Mouse (Mus musculus): ENCODE results near the gene Eme1. TPM values are rescaled to one million over a fixed set of nuclear protein-coding genes. Genes with fewer than 3 reads are reported as not detected.
"Not testable (repeated sequence)": the region's sequence is repeated elsewhere in the genome, so short reads cannot be mapped to it uniquely, and the experiment has no call there.

Eme1 gene
- 1.2 TPM in 1 of 3 replicates, not detected in the others for total RNA-seq (2017)

- peak; percentile 91 for ATAC-seq (replicated peaks; ENCODE audit: insufficient number of reproducible peaks, low FRiP score, low TSS enrichment, poor library complexity, severe bottlenecking)
Measured at GRCm38 (mm10) chr11:94653663-94654436, at the start of gene Eme1, which contains the start of gene Mrpl27. TSS of gene Eme1 (minus strand) at chr11:94653964. TSS of gene Mrpl27 (plus strand) at chr11:94653767.

GRCm38 (mm10) chr11:94702216-94702610 lies 48.4 kb upstream of the Eme1 start:
- no peak for ATAC-seq (replicated peaks; ENCODE audit: insufficient number of reproducible peaks, low FRiP score, low TSS enrichment, poor library complexity, severe bottlenecking)

GRCm38 (mm10) chr11:94701401-94702215 lies 47.8 kb upstream of the Eme1 start:
- no peak for ATAC-seq (replicated peaks; ENCODE audit: insufficient number of reproducible peaks, low FRiP score, low TSS enrichment, poor library complexity, severe bottlenecking)

GRCm38 (mm10) chr11:94699399-94699798 lies 45.6 kb upstream of the Eme1 start:
- ATAC-seq (replicated peaks; ENCODE audit: insufficient number of reproducible peaks, low FRiP score, low TSS enrichment, poor library complexity, severe bottlenecking): no peak

DNA sequence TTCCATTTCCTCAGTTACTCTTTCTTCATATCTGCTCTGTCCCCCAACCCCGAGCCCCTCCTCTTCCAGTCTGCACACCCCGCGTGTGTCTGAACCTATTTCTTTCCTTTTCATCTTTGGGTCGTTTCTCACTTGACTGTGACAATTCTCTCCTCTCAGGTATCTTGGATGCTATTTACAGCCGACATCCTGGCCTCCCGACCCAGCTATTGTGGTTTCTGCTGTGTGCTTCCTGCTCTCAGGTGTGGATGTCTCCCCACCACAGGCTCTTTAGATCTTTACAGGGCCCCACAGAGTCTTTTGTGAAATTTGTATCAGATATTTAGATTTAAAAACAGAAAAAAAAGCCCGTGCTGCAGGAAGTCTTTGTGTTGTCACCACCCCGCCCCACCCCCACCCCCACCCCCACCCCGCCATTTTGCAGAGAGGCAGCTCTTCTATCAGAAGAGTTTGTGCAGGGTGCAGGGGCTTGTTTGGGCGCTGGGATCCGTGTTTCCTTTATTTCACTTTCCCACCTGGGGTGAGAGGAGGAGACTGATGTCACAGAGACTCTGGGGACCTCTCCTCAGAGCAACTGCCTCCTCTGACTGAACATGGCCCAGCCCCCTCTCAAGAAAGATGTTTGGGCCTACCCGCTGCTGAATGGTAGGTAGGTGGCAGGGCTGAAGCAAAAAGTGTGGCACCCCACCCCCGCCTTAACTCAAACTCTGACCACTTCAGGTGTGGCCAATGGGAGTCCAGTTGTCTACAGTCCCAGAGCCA lies 44.1 kb upstream of the Eme1 start:
- ATAC-seq (replicated peaks; ENCODE audit: insufficient number of reproducible peaks, low FRiP score, low TSS enrichment, poor library complexity, severe bottlenecking): no peak

- no peak for ATAC-seq (replicated peaks; ENCODE audit: insufficient number of reproducible peaks, low FRiP score, low TSS enrichment, poor library complexity, severe bottlenecking)
Measured at GRCm38 (mm10) chr11:94697140-94697539, 43.4 kb upstream of the Eme1 start.

GRCm38 (mm10) chr11:94695508-94695907 lies 41.7 kb upstream of the Eme1 start:
- ATAC-seq (replicated peaks; ENCODE audit: insufficient number of reproducible peaks, low FRiP score, low TSS enrichment, poor library complexity, severe bottlenecking): no peak

DNA sequence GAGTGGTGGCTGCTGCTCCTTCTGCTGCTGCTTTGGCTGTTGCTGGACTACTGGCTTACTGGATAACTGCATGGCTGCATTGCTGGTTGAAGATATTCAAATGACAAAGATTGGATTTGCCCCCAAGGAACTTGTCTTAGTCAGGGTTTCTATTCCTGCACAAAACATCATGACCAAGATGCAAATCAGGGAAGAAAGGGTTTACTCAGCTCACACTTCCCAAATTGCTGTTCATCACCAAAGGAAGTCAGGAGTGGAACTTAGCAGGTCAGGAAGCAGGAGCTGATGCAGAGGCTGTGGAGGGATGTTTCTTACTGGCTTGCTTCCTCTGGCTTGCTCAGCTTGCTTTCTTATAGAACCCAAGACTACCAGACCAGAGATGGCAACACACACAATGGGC lies 38.7 kb upstream of the Eme1 start:
- ATAC-seq (replicated peaks; ENCODE audit: insufficient number of reproducible peaks, low FRiP score, low TSS enrichment, poor library complexity, severe bottlenecking): not testable (repeated sequence)

DNA sequence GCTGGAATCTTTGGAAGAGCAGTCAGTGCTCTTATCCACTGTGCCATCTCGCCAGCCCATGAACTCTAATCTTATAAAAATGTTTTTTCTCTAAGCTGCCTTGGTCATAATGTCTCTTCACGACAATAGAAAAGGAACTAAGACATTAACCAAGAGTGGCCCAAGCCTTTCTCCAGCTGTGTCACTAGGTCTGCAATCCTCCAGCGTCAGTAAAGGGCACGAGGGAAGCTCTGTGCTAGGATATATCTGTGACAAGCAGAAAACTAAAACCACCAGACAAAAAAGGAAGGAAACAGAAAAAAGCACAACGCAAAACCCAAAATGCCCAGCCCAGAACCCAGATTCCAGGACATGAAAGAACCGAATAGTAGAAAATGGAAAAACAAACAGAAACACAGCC lies 33.4 kb upstream of the Eme1 start:
- ATAC-seq (replicated peaks; ENCODE audit: insufficient number of reproducible peaks, low FRiP score, low TSS enrichment, poor library complexity, severe bottlenecking): peak; percentile 71; the same call in 1 of the 2 replicates

GRCm38 (mm10) chr11:94682427-94682826 lies 28.7 kb upstream of the Eme1 start:
- ATAC-seq (replicated peaks; ENCODE audit: insufficient number of reproducible peaks, low FRiP score, low TSS enrichment, poor library complexity, severe bottlenecking): no peak

DNA sequence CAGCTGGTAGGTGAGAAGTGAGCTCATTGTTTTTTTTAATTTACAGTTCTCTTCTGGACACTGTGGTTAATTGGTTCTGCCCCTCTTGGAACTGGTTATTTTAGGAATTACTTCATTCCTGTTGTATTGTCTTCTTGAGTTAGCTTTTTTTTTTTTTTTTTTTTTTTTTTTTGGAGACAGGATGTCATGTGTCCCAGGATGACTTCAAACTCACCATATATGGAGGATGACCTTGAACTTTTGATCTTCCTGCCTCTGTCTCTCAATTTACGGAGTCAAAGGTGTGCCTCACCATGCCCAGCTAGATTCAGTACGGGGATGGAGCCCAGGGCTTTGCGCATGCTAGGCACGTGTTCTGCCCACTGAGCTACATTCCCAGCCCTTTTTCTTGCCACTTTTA lies 27.9 kb upstream of the Eme1 start:
- ATAC-seq (replicated peaks; ENCODE audit: insufficient number of reproducible peaks, low FRiP score, low TSS enrichment, poor library complexity, severe bottlenecking): no peak

DNA sequence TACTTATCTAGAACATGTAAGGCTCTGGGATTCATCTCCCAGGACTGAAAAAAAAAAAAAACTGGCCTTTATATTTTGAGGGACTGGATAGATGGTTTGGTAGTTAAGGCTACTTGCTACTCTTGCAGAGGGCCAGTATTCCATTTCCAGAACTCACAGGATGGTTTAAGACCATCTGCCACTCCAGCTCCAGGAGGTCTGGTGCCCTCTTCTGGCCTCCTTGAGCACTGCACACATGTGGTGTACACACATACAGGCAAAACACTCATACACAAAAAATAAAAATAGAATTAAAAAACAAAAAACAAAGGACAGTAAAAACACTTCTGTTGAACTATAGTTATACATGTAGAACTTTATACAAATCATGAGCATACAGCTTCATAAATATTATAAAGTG lies 26.9 kb upstream of the Eme1 start:
- ATAC-seq (replicated peaks; ENCODE audit: insufficient number of reproducible peaks, low FRiP score, low TSS enrichment, poor library complexity, severe bottlenecking): no peak

GRCm38 (mm10) chr11:94677607-94678145 lies 23.9 kb upstream of the Eme1 start:
- no peak for ATAC-seq (replicated peaks; ENCODE audit: insufficient number of reproducible peaks, low FRiP score, low TSS enrichment, poor library complexity, severe bottlenecking)

DNA sequence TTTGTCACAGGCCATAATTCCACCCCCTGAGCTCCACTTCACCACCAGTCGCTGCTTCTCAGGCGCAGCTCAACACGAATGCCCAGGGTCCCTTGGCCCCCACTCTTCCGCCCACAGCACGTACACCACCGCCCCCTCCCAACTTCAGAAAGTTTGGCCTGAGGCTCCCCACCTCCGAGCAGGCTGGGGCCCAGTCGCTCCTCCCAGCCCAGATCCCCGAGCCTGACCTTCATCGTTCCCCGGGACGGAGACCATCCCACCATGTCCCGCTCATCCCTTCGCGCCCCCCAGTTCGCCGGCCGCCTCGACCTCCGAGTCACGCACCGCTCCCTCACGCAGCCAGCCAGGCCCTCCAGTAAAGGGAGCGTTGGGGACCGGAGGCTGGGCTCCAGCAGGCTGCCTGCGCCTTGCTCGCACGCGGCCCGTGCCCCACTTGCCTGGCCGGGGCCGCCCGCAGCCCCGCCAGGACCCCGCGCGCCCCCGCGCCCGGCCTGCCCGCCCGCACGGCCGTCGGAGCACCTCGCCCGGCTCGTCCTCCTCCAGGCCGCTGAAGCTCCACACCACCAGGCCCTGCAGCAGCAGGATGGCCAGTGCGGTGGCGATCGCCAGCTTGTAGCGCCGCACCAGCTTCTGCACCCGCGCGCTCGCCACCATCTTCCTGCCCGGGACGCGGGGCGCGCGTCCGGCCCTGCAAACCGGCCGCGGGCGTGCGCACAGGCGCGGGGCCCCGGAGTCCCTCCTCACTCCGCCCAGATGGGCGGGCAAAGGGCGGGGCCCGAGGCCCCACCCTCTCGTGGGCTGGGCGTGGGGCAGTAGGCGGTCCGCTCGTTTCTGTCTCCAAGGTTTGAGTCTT lies 23.2 kb upstream of the Eme1 start, which contains the start of gene Xylt2:
Gene Xylt2, minus strand, starts transcription at position 762 of the 853 bp plus-strand sequence.
- peak; percentile 81 for ATAC-seq (replicated peaks; ENCODE audit: insufficient number of reproducible peaks, low FRiP score, low TSS enrichment, poor library complexity, severe bottlenecking)

DNA sequence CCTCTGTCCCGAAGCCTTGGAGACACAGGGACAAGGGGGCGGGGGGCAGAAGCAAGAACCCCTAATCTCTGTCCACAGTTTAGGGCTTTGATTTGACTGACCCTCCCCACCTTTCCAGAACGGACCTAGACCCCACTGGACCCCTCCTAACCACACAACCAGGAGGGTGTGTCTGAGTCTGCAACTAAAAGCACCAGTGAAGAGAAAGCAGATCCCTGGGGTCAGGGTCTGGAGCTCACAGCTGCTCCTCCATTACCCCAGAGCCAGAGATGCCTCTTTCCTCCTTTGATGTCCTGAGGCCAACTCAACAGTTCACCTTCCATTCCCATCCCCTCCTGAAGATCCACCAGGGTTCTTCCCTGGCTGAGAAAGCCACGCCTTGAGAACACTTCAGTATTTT lies 22.5 kb upstream of the Eme1 start:
- ATAC-seq (replicated peaks; ENCODE audit: insufficient number of reproducible peaks, low FRiP score, low TSS enrichment, poor library complexity, severe bottlenecking): no peak

DNA sequence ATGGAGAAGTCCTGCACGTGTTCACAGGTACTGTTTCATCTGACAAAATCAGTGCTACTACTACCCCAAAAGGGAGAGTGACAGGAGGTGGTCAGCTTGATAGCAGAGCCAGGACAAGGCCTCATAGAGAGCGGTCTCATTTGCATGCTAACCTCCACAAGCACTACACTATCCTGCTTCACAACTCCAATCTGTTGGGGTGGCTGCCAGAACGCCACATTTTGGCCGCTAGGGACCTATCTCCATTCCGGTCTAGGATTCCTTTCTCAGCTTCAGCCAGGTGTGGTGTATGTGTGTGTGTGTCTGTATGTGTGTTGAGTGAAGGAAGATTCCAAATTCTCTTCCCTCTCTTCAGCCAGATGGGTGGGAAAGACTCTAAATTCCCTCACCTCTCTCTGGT lies 21.7 kb upstream of the Eme1 start:
- no peak for ATAC-seq (replicated peaks; ENCODE audit: insufficient number of reproducible peaks, low FRiP score, low TSS enrichment, poor library complexity, severe bottlenecking)

DNA sequence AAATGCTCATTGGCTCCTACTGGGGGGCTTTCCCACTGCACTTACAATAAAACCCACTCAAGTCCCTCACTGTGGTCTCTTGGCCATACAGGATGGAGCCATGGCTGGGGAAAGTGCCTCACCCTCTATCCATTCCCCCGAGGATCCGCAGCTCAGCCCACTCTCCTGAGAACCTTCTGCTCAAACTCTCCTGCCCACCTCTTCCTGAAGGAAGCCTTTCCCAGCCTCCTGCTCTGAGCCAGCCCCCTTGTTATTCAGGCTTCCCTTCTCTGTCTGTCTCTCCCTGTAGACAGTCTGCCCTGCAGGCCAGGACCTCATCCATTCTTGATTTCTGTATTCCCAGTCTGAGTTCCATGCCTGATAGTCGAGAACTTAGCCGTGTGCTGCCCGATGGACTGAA lies 21.2 kb upstream of the Eme1 start:
- no peak for ATAC-seq (replicated peaks; ENCODE audit: insufficient number of reproducible peaks, low FRiP score, low TSS enrichment, poor library complexity, severe bottlenecking)

- no peak for ATAC-seq (replicated peaks; ENCODE audit: insufficient number of reproducible peaks, low FRiP score, low TSS enrichment, poor library complexity, severe bottlenecking)
Measured at GRCm38 (mm10) chr11:94665281-94665680, 11.5 kb upstream of the Eme1 start.

Data from monocyte, adult 5-6 weeks (primary cell).